Mouse (Mus musculus): ENCODE measurements around the gene Trp53bp2. TPM values are rescaled to one million over a fixed set of nuclear protein-coding genes. Genes with fewer than 3 reads are reported as not detected.
A peak's percentile ranks its signal among the peaks of the same experiment; 100 is the strongest.

Trp53bp2 gene
- polyA plus RNA-seq, 1 experiment from 2014 or later = 3.1 TPM

- no peak for ATAC-seq (ENCODE audit: low read depth)
- Histone ChIP-seq H3K9me3 (replicated peaks) (no peaks in the 10 kb centered on the region), H3K4me2 (peak overlapping the region; percentile 97), H3K27ac (peak overlapping the region; percentile 68; the same call in 1 of the 2 replicates), H3K4me1 (replicated peaks) (peaks cover 31% of the 10 kb centered on the region), H3K9ac (peak overlapping the region; percentile 80), H3K36me3 (no peaks in the 10 kb centered on the region), H3K27me3 (0 out of 2 replicates have a peak, but pooled peaks cover 3% of the 10 kb centered on the region), H3K4me3 (replicated peaks) (peak overlapping the region; percentile 90)
- DNase-seq = no peak
- WGBS (ENCODE audit: insufficient replicate concordance) = 6% methylated on average over 13 of the region's 13 CpGs
Observed at GRCm38 (mm10) chr1:182408243-182408642, 729 bp upstream of the Trp53bp2 start.

GRCm38 (mm10) chr1:182409401-182410173 is 615 bp downstream of the Trp53bp2 start:
- Histone ChIP-seq H3K36me3 (no peaks in the 10 kb centered on the region), H3K4me2 (peak overlapping the region; percentile 97), H3K9ac (peak overlapping the region; percentile 89), H3K27me3 (0 out of 2 replicates have a peak, but pooled peaks cover 3% of the 10 kb centered on the region), H3K9me3 (replicated peaks) (no peaks in the 10 kb centered on the region), H3K4me1 (replicated peaks) (peaks cover 36% of the 10 kb centered on the region), H3K27ac (peak overlapping the region; percentile 75), H3K4me3 (replicated peaks) (peak overlapping the region; percentile 90)
- 2% methylated on average over 34 of the region's 34 CpGs for WGBS (ENCODE audit: insufficient replicate concordance)
- DNase-seq (no peak), ATAC-seq (ENCODE audit: low read depth) (peak; percentile 52)

DNA sequence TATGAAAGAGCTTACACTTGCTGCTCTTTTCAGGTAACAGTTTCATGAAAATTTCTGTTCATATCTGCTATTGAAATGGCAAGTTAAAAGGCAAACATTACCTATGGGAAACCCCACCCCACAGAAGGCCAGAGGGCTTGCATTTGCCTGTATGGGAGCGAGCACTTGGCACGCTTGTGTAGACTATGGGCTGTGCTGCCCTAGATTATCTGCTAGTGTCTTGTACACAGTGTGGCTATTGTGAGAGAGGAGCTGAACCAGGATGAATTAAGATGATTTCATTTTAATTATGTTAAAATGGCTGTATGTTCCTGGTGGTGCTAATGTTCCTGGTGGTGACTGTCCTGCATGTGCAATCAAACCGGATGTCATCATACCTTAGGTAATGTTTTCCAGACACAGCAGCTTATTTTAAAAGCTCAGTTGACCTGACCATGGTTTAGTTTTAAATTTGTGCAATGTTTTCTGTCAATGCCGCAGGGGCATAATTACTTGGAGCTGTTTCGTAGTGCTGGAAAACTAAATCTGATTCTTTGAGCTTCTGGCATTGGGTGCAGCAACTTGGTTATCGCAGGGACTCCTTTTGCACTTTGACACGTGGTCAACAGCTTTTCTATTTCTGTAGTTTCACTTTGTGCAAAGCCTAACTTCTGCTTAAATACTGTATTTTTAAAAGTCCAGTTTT is 3.8 kb downstream of the Trp53bp2 start:
- Histone ChIP-seq H3K27me3 (no peaks in the 10 kb centered on the region), H3K4me1 (replicated peaks) (peaks cover 35% of the 10 kb centered on the region), H3K9ac (no peak overlapping the region), H3K27ac (peak overlapping the region; percentile 34; the same call in 1 of the 2 replicates), H3K9me3 (replicated peaks) (no peaks in the 10 kb centered on the region), H3K4me2 (peak overlapping the region; percentile 8; the same call in 1 of the 2 replicates), H3K4me3 (replicated peaks) (no peak overlapping the region), H3K36me3 (no peaks in the 10 kb centered on the region)
- ATAC-seq (ENCODE audit: low read depth) = no peak
- DNase-seq = no peak
- WGBS (ENCODE audit: insufficient replicate concordance) = 57% methylated on average over 7 of the region's 7 CpGs

DNA sequence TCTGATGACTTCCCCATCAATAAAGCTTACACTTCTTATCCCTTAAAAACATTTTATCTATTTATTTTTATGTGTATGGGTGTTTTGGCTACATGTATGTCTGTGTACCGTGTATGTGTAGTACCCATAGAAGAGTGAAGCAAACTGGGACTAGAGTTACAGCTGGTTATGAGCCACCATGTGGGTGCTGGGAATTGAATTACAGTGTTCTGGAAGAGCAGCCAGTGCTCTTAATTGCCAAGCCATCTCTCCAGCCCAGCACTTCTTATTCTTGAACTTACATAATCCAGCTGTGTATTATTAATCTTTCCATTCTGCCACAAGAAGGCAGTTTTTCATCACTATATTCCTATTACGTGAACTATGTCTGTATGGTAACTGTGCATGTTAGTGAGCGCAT is 10.5 kb downstream of the Trp53bp2 start:
- no peak overlapping the region for H3K27ac ChIP-seq
- no peaks in the 10 kb centered on the region for H3K4me1 ChIP-seq (replicated peaks)
- 73% methylated on average over 3 of the region's 3 CpGs for WGBS (ENCODE audit: insufficient replicate concordance)
- ATAC-seq (ENCODE audit: low read depth) = no peak
- H3K4me2 ChIP-seq = no peak overlapping the region
- H3K36me3 ChIP-seq = no peaks in the 10 kb centered on the region
- H3K9me3 ChIP-seq (replicated peaks) = no peaks in the 10 kb centered on the region
- H3K27me3 ChIP-seq = no peaks in the 10 kb centered on the region
- H3K9ac ChIP-seq = no peak overlapping the region
- no peak for DNase-seq
- no peak overlapping the region for H3K4me3 ChIP-seq (replicated peaks)

GRCm38 (mm10) chr1:182424274-182424673 is 15.3 kb downstream of the Trp53bp2 start:
- Histone ChIP-seq H3K4me2 (no peak overlapping the region), H3K4me3 (replicated peaks) (no peak overlapping the region), H3K36me3 (no peaks in the 10 kb centered on the region), H3K9ac (no peak overlapping the region), H3K9me3 (replicated peaks) (no peaks in the 10 kb centered on the region), H3K27me3 (no peaks in the 10 kb centered on the region), H3K4me1 (replicated peaks) (peaks cover 12% of the 10 kb centered on the region), H3K27ac (no peak overlapping the region)
- DNase-seq (no peak), ATAC-seq (ENCODE audit: low read depth) (no peak)
- 94% methylated on average over 2 of the region's 2 CpGs for WGBS (ENCODE audit: insufficient replicate concordance)

DNA sequence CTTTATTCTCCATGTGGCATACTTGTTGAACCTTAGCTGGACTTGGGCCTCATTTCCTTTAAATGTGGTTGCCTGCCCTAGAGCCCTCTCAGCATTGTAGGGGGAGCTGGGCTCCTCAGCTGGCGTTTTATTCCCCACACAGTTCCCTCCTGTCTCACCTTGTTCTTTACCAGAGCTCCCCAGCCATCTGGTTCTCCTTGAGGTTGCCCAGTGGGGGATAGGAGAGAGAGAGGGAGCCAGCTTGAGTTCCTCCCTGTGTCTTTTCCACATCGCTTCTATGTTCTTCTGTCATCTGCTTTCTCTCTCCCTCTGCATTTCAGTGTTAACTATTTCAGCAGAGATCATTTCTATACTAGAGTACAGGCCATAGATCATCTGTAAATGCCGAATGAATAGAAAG is 16.2 kb downstream of the Trp53bp2 start:
- no peak overlapping the region for H3K9ac ChIP-seq
- whole genome bisulfite sequencing (ENCODE audit: insufficient replicate concordance) = 55% methylated on average over 3 of the region's 3 CpGs
- H3K4me2 ChIP-seq = no peak overlapping the region
- no peak overlapping the region for H3K4me3 ChIP-seq (replicated peaks)
- DNase-seq = no peak
- no peak for ATAC-seq (ENCODE audit: low read depth)
- H3K36me3 ChIP-seq = no peaks in the 10 kb centered on the region
- H3K27me3 ChIP-seq = no peaks in the 10 kb centered on the region
- H3K27ac ChIP-seq = no peak overlapping the region
- no peaks in the 10 kb centered on the region for H3K9me3 ChIP-seq (replicated peaks)
- peaks cover 12% of the 10 kb centered on the region for H3K4me1 ChIP-seq (replicated peaks)

GRCm38 (mm10) chr1:182426444-182426843 is 17.5 kb downstream of the Trp53bp2 start:
- H3K9ac ChIP-seq = no peak overlapping the region
- WGBS (ENCODE audit: insufficient replicate concordance) = 57% methylated on average over 2 of the region's 2 CpGs
- no peak overlapping the region for H3K4me3 ChIP-seq (replicated peaks)
- H3K4me1 ChIP-seq (replicated peaks) = peaks cover 12% of the 10 kb centered on the region
- H3K36me3 ChIP-seq = peaks cover under 1% of the 10 kb centered on the region; the same call in 1 of the 2 replicates
- no peak for ATAC-seq (ENCODE audit: low read depth)
- no peak overlapping the region for H3K27ac ChIP-seq
- no peak overlapping the region for H3K4me2 ChIP-seq
- H3K9me3 ChIP-seq (replicated peaks) = no peaks in the 10 kb centered on the region
- no peaks in the 10 kb centered on the region for H3K27me3 ChIP-seq
- no peak for DNase-seq

GRCm38 (mm10) chr1:182427426-182427825 is 18.5 kb downstream of the Trp53bp2 start:
- no peaks in the 10 kb centered on the region for H3K27me3 ChIP-seq
- H3K36me3 ChIP-seq = peaks cover 11% of the 10 kb centered on the region
- no peak overlapping the region for H3K27ac ChIP-seq
- ATAC-seq (ENCODE audit: low read depth) (no peak), DNase-seq (no peak)
- WGBS (ENCODE audit: insufficient replicate concordance) = 88% methylated on average over 1 of the region's 1 CpGs
- no peak overlapping the region for H3K4me2 ChIP-seq
- peaks cover 12% of the 10 kb centered on the region for H3K4me1 ChIP-seq (replicated peaks)
- H3K9me3 ChIP-seq (replicated peaks) = no peaks in the 10 kb centered on the region
- no peak overlapping the region for H3K4me3 ChIP-seq (replicated peaks)
- no peak overlapping the region for H3K9ac ChIP-seq

DNA sequence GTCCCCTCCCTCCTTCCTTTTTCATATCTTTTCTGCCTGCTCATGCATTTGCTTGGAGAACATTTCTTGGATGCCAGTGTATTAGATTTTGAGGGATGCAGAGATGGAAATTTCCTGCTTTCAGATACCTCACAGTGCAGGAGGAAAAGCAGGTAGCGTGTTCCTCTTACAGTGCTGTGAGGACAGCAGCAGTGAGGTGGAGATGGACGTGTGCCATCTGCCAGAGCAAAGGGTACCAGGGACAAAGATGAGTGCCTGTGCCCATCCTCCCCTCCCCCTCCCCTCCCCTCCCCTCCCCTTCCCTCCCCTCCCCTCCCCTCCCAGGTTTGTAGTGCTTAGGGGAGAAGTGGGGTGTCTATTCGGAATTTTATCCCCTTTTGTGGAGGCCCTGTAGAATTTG is 20.9 kb downstream of the Trp53bp2 start:
- no peak overlapping the region for H3K27ac ChIP-seq
- ATAC-seq (ENCODE audit: low read depth) (no peak), DNase-seq (no peak)
- peaks cover 17% of the 10 kb centered on the region for H3K36me3 ChIP-seq
- H3K27me3 ChIP-seq = no peaks in the 10 kb centered on the region
- 74% methylated on average over 3 of the region's 3 CpGs for WGBS (ENCODE audit: insufficient replicate concordance)
- no peaks in the 10 kb centered on the region for H3K9me3 ChIP-seq (replicated peaks)
- no peak overlapping the region for H3K4me2 ChIP-seq
- peaks cover 12% of the 10 kb centered on the region for H3K4me1 ChIP-seq (replicated peaks)
- H3K9ac ChIP-seq = no peak overlapping the region
- H3K4me3 ChIP-seq (replicated peaks) = no peak overlapping the region

GRCm38 (mm10) chr1:182430676-182431075 is 21.7 kb downstream of the Trp53bp2 start:
- Histone ChIP-seq H3K27me3 (no peaks in the 10 kb centered on the region), H3K36me3 (peaks cover 21% of the 10 kb centered on the region), H3K4me1 (replicated peaks) (peaks cover 11% of the 10 kb centered on the region), H3K9ac (no peak overlapping the region), H3K27ac (no peak overlapping the region), H3K4me3 (replicated peaks) (no peak overlapping the region), H3K4me2 (no peak overlapping the region), H3K9me3 (replicated peaks) (no peaks in the 10 kb centered on the region)
- ATAC-seq (ENCODE audit: low read depth) = no peak
- WGBS (ENCODE audit: insufficient replicate concordance) = 81% methylated on average over 2 of the region's 2 CpGs
- DNase-seq = no peak

DNA sequence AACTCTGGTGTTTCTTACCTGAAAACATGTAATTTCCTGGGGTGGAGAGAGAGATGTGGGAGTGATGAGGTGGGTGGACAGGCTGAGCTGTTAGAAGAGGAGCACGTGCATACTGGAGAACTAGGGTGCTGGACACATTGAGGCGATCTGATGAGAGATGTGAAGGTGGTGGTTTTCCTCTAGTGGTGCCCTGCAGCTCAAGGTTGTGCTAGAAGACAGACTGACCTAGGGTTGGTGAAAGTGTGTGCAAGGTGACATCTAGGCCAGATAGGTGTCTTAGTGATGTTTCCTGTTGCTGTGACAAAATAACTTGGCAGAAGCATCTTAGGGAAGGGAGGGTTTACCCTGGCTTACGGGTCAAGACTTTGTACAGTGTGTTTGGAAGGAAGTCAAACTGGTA is 23.1 kb downstream of the Trp53bp2 start:
- Histone ChIP-seq H3K9me3 (replicated peaks) (no peaks in the 10 kb centered on the region), H3K9ac (no peak overlapping the region), H3K4me2 (no peak overlapping the region), H3K36me3 (peaks cover 21% of the 10 kb centered on the region), H3K4me1 (replicated peaks) (no peaks in the 10 kb centered on the region; the same call in 1 of the 2 replicates), H3K27me3 (no peaks in the 10 kb centered on the region), H3K4me3 (replicated peaks) (no peak overlapping the region), H3K27ac (no peak overlapping the region)
- WGBS (ENCODE audit: insufficient replicate concordance) = 77% methylated on average over 3 of the region's 3 CpGs
- ATAC-seq (ENCODE audit: low read depth) (no peak), DNase-seq (no peak)

Data from liver, embryonic 13.5 days (tissue).